Mouse (Mus musculus) heart, postnatal 14 days (tissue): ENCODE data around the gene Aldoc. TPM values are rescaled to one million over a fixed set of nuclear protein-coding genes. Genes with fewer than 3 reads are reported as not detected.
A peak's percentile ranks its signal among the peaks of the same experiment; 100 is the strongest.

ENCODE experiments used
- DNase-seq, 2 experiments: peaks; one replicate each; pipeline ENCODE4 v3.0.0; 2021 to 2022
- intact Hi-C: fragments of 180-260 bp; cut with DNase I; formaldehyde crosslinking; loops from one replicate; pipeline ENCODE4 v1.15.1; 2025
- total RNA-seq, 2 experiments: library from RNA; stranded (reverse); gene quantifications; 2 replicates each; pipeline ENCODE4 v1.2.3; 2021

Gene Aldoc
- total RNA-seq, 2 experiments from 2014 or later = 0.54 to 1.0 TPM

- no peak for DNase-seq
- intact Hi-C loops = no loop called here
Observed at GRCm38 (mm10) chr11:78358330-78359007, 35.7 kb downstream of the Aldoc start.

- DNase-seq = peak; percentile 69 to 78
- intact Hi-C loops = loop anchor here (1.0 to 5.0 kb wide), 2 partner anchors 39 to 92 kb away; no protein-coding TSS in a partner anchor
Observed at GRCm38 (mm10) chr11:78360125-78360788, 37.5 kb downstream of the Aldoc start.

- no peak for DNase-seq
- intact Hi-C loops = loop anchor here (1.0 to 5.0 kb wide), 2 partner anchors 39 to 92 kb away; no protein-coding TSS in a partner anchor
Observed at GRCm38 (mm10) chr11:78360789-78361131, 38.0 kb downstream of the Aldoc start.

GRCm38 (mm10) chr11:78363309-78364007 is 40.7 kb downstream of the Aldoc start:
- intact Hi-C loops = loop anchor here (5.0 kb wide), 1 partner anchor 89 kb away; no protein-coding TSS in a partner anchor
- DNase-seq = no peak

GRCm38 (mm10) chr11:78364103-78364502 is 41.3 kb downstream of the Aldoc start:
- DNase-seq = no peak
- intact Hi-C loops = loop anchor here (5.0 kb wide), 1 partner anchor 88 kb away; no protein-coding TSS in a partner anchor

GRCm38 (mm10) chr11:78367456-78368225 is 44.9 kb downstream of the Aldoc start:
- no peak for DNase-seq
- intact Hi-C loops = no loop called here

- intact Hi-C loops = no loop called here
- no peak for DNase-seq
Observed at GRCm38 (mm10) chr11:78370389-78370788, 47.6 kb downstream of the Aldoc start.

- intact Hi-C loops = no loop called here
Observed at GRCm38 (mm10) chr11:78371711-78372110, 48.9 kb downstream of the Aldoc start.

GRCm38 (mm10) chr11:78372166-78372565 is 49.4 kb downstream of the Aldoc start:
- DNase-seq = no peak
- intact Hi-C loops = no loop called here

More at GRCm38 (mm10) chr11:78371711-78372110, 48.9 kb downstream of the Aldoc start:
- no peak for DNase-seq

GRCm38 (mm10) chr11:78372610-78373009 is 49.8 kb downstream of the Aldoc start:
- peak; percentile 38 to 54 for DNase-seq
- intact Hi-C loops = no loop called here

GRCm38 (mm10) chr11:78374147-78374546 is 51.4 kb downstream of the Aldoc start:
- intact Hi-C loops = no loop called here
- DNase-seq = no peak

Other genes with a start within 250 kb of the Aldoc start
- gene Eral1, start 242.6 kb upstream of the Aldoc start, total RNA-seq = 10 to 100 TPM; 22.2 to 25.6 TPM
- 10 to 100 TPM; 14.4 to 14.6 TPM for gene Fam222b, start 228.3 kb upstream of the Aldoc start, total RNA-seq
- gene Traf4, start 157.4 kb upstream of the Aldoc start, total RNA-seq = 10 to 100 TPM; 10.3 to 11.2 TPM
- 1 to 10 TPM; 4.8 to 6.2 TPM for gene Nek8, start 146.3 kb upstream of the Aldoc start, total RNA-seq
- 1 to 10 TPM; 6.5 to 7.6 TPM for gene Tlcd1, start 146.3 kb upstream of the Aldoc start, total RNA-seq
- gene Rpl23a, start 139.4 kb upstream of the Aldoc start, total RNA-seq = 100 to 1,000 TPM; 776 to 812 TPM
- gene Rab34, start 134.5 kb upstream of the Aldoc start, total RNA-seq = 10 to 100 TPM; 14.2 to 17.8 TPM
- 1 to 10 TPM in 1 of 2 experiments, under 1 TPM in 1; 0.76 to 2.6 TPM for gene Proca1, start 129.6 kb upstream of the Aldoc start, total RNA-seq
- 10 to 100 TPM; 49.8 to 51.3 TPM for gene Sdf2, start 77.2 kb upstream of the Aldoc start, total RNA-seq
- gene Supt6, start 77.0 kb upstream of the Aldoc start, total RNA-seq = 10 to 100 TPM; 29.6 to 31.7 TPM
- gene 2610507B11Rik, start 61.2 kb upstream of the Aldoc start, total RNA-seq = 100 to 1,000 TPM; 184 to 186 TPM
- gene BC030499, start 32.1 kb upstream of the Aldoc start, total RNA-seq = 1 to 10 TPM in 1 of 2 experiments, under 1 TPM in 1; 0.90 to 1.9 TPM
- 1 to 10 TPM; 2.2 to 4.2 TPM for gene Spag5, start 21.4 kb upstream of the Aldoc start, total RNA-seq
- 10 to 100 TPM; 23.5 to 23.9 TPM for gene Pigs, start 5.4 kb downstream of the Aldoc start, total RNA-seq
- 1 to 10 TPM; 5.9 to 6.3 TPM for gene Unc119, start 20.5 kb downstream of the Aldoc start, total RNA-seq
- gene Foxn1, start 63.6 kb downstream of the Aldoc start, total RNA-seq = under 1 TPM in 1 of 2 experiments, not detected in 1; 0.24 TPM
- gene Slc13a2, start 99.2 kb downstream of the Aldoc start, total RNA-seq = not detected
- 1 to 10 TPM; 2.3 to 3.1 TPM for gene Slc46a1, start 142.7 kb downstream of the Aldoc start, total RNA-seq
- under 1 TPM; 0.37 to 0.79 TPM for gene Sarm1, start 174.8 kb downstream of the Aldoc start, total RNA-seq
- 10 to 100 TPM; 32.0 to 36.5 TPM for gene Vtn, start 176.1 kb downstream of the Aldoc start, total RNA-seq
- gene Sebox, start 180.5 kb downstream of the Aldoc start, total RNA-seq = not detected
- gene Tmem199, start 189.2 kb downstream of the Aldoc start, total RNA-seq = 10 to 100 TPM; 11.7 to 12.1 TPM
- 100 to 1,000 TPM; 153 to 155 TPM for gene Poldip2, start 189.2 kb downstream of the Aldoc start, total RNA-seq
- 10 to 100 TPM; 47.7 to 50.7 TPM for gene Tnfaip1, start 213.4 kb downstream of the Aldoc start, total RNA-seq
- 10 to 100 TPM; 48.4 to 50.0 TPM for gene Ift20, start 213.4 kb downstream of the Aldoc start, total RNA-seq
- gene Tmem97, start 227.8 kb downstream of the Aldoc start, total RNA-seq = 10 to 100 TPM in 1 of 2 experiments, 1 to 10 TPM in 1; 8.8 to 10.3 TPM